Mouse (Mus musculus) midbrain, embryonic 13.5 days (tissue): ENCODE results near the gene Defb48. TPM values are rescaled to one million over a fixed set of nuclear protein-coding genes. Genes with fewer than 3 reads are reported as not detected.

Experiments
- ATAC-seq: fragments of 200-750 bp; cut with Nextera tagmentation; 2 replicates; pipeline ENCODE4 v1.8.0; 2017; ENCODE audit warnings: mild to moderate bottlenecking, moderate TSS enrichment, moderate library complexity
- H3K27ac ChIP-seq: fragments of 300-500 bp; sonication (generic); 2 replicates; pipeline ENCODE4 v1.5.1; 2015; ENCODE audit warnings: inconsistent platforms, mild to moderate bottlenecking, moderate library complexity
- H3K27me3 ChIP-seq: fragments of 300-500 bp; sonication (generic); 2 replicates; pipeline ENCODE4 v1.6.1; 2015; ENCODE audit warnings: mild to moderate bottlenecking, inconsistent platforms
- H3K36me3 ChIP-seq: fragments of 300-500 bp; sonication (generic); 2 replicates; pipeline ENCODE4 v1.6.1; 2015; ENCODE audit warnings: mild to moderate bottlenecking, inconsistent platforms
- H3K4me1 ChIP-seq: fragments of 300-500 bp; sonication (generic); replicated peaks from 2 replicates; pipeline ENCODE4 v1.6.1; 2015; ENCODE audit warnings: inconsistent platforms
- H3K4me2 ChIP-seq: fragments of 300-500 bp; sonication (generic); replicated peaks from 2 replicates; pipeline ENCODE4 v1.6.1; 2015; ENCODE audit warnings: moderate library complexity, mild to moderate bottlenecking, inconsistent platforms
- H3K4me3 ChIP-seq: fragments of 300-500 bp; sonication (generic); replicated peaks from 2 replicates; pipeline ENCODE4 v1.5.1; 2015; ENCODE audit warnings: mild to moderate bottlenecking, inconsistent platforms
- H3K9ac ChIP-seq: fragments of 300-500 bp; sonication (generic); replicated peaks from 2 replicates; pipeline ENCODE4 v1.6.1; 2015; ENCODE audit warnings: mild to moderate bottlenecking, inconsistent platforms
- H3K9me3 ChIP-seq: fragments of 300-500 bp; sonication (generic); 2 replicates; pipeline ENCODE4 v1.6.1; 2016; ENCODE audit warnings: mild to moderate bottlenecking, inconsistent platforms
- WGBS: fragments of 180-500 bp; shearing (Covaris S2); methylation state at CpG from one replicate; pipeline ENCODE4 v1.1.7; 2015; 5-methylcytosine and 5-hydroxymethylcytosine counted together
- polyA plus RNA-seq: library from polyadenylated mRNA; unstranded; fragments of >200 nt; fragmentation: Nextera tagmentation; extraction: Ambion mirVana; gene quantifications from 2 replicates; pipeline ENCODE4 v1.2.1, GENCODE M21; 2015

Defb48 gene
- not detected in 2 replicates for polyA plus RNA-seq

GRCm38 (mm10) chr14:62984410-62984809 lies at the start of gene Defb48:
TSS of gene Defb48 (minus strand) at chr14:62984510.
- no peak within 1 kb of the TSS for H3K9ac ChIP-seq
- H3K27ac ChIP-seq: no peak within 1 kb of the TSS
- H3K4me1 ChIP-seq: no peaks in the 10 kb centered on the region
- no peak within 1 kb of the TSS for H3K4me2 ChIP-seq
- H3K36me3 ChIP-seq: no peaks in the 10 kb centered on the region
- WGBS: 79% methylated on average over 1 of the region's 1 CpGs
- no peaks in the 10 kb centered on the region for H3K9me3 ChIP-seq
- H3K4me3 ChIP-seq: no peak within 1 kb of the TSS
- H3K27me3 ChIP-seq: no peaks in the 10 kb centered on the region
- ATAC-seq: no peak

- ATAC-seq: no peak
- no peak overlapping the region for H3K9ac ChIP-seq
- no peaks in the 10 kb centered on the region for H3K36me3 ChIP-seq
These were observed 36.3 kb upstream of the Defb48 start for GRCm38 (mm10) chr14:63020524-63021156.

GRCm38 (mm10) chr14:63014667-63015066 lies 30.4 kb upstream of the Defb48 start:
- WGBS: 86% methylated on average over 4 of the region's 4 CpGs
- H3K4me1 ChIP-seq: no peaks in the 10 kb centered on the region
- no peaks in the 10 kb centered on the region for H3K27me3 ChIP-seq
- no peak overlapping the region for H3K9ac ChIP-seq
- peaks cover 3% of the 10 kb centered on the region; the same call in 1 of the 2 replicates for H3K9me3 ChIP-seq
- H3K27ac ChIP-seq: no peak overlapping the region
- H3K4me3 ChIP-seq: no peak overlapping the region
- no peak overlapping the region for H3K4me2 ChIP-seq
- no peak for ATAC-seq
- no peaks in the 10 kb centered on the region for H3K36me3 ChIP-seq

More at GRCm38 (mm10) chr14:63020524-63021156, 36.3 kb upstream of the Defb48 start:
- Histone ChIP-seq H3K9me3 (no peaks in the 10 kb centered on the region), H3K27me3 (no peaks in the 10 kb centered on the region), H3K4me3 (no peak overlapping the region), H3K4me1 (no peaks in the 10 kb centered on the region), H3K27ac (no peak overlapping the region), H3K4me2 (no peak overlapping the region)
- WGBS: 57% methylated on average over 6 of the region's 6 CpGs

GRCm38 (mm10) chr14:63013082-63013481 lies 28.8 kb upstream of the Defb48 start:
- Histone ChIP-seq H3K27ac (no peak overlapping the region), H3K27me3 (no peaks in the 10 kb centered on the region), H3K9me3 (peaks cover 3% of the 10 kb centered on the region; the same call in 1 of the 2 replicates), H3K4me1 (no peaks in the 10 kb centered on the region), H3K9ac (no peak overlapping the region), H3K4me2 (no peak overlapping the region), H3K4me3 (no peak overlapping the region), H3K36me3 (no peaks in the 10 kb centered on the region)
- 85% methylated on average over 4 of the region's 4 CpGs for WGBS
- no peak for ATAC-seq

GRCm38 (mm10) chr14:63011471-63011870 lies 27.2 kb upstream of the Defb48 start, which contains the start of gene Defb43:
TSS of gene Defb43 (plus strand) at chr14:63011771.
- Histone ChIP-seq H3K4me2 (no peak within 1 kb of the TSS), H3K27me3 (no peaks in the 10 kb centered on the region), H3K36me3 (no peaks in the 10 kb centered on the region), H3K4me1 (no peaks in the 10 kb centered on the region), H3K27ac (no peak within 1 kb of the TSS), H3K9ac (no peak within 1 kb of the TSS), H3K4me3 (no peak within 1 kb of the TSS), H3K9me3 (peaks cover 3% of the 10 kb centered on the region; the same call in 1 of the 2 replicates)
- WGBS: 93% methylated on average over 5 of the region's 5 CpGs
- no peak for ATAC-seq

GRCm38 (mm10) chr14:63002588-63002987 lies 18.3 kb upstream of the Defb48 start:
- no peak overlapping the region for H3K4me3 ChIP-seq
- H3K4me2 ChIP-seq: no peak overlapping the region
- H3K36me3 ChIP-seq: no peaks in the 10 kb centered on the region
- WGBS: 87% methylated on average over 2 of the region's 2 CpGs
- ATAC-seq: no peak
- H3K27ac ChIP-seq: no peak overlapping the region
- H3K27me3 ChIP-seq: no peaks in the 10 kb centered on the region
- H3K4me1 ChIP-seq: no peaks in the 10 kb centered on the region
- H3K9me3 ChIP-seq: no peaks in the 10 kb centered on the region
- no peak overlapping the region for H3K9ac ChIP-seq

GRCm38 (mm10) chr14:62998977-62999376 lies 14.7 kb upstream of the Defb48 start:
- Histone ChIP-seq H3K4me2 (no peak overlapping the region), H3K27me3 (no peaks in the 10 kb centered on the region), H3K4me1 (no peaks in the 10 kb centered on the region), H3K9me3 (no peaks in the 10 kb centered on the region), H3K36me3 (no peaks in the 10 kb centered on the region), H3K27ac (no peak overlapping the region), H3K4me3 (no peak overlapping the region), H3K9ac (no peak overlapping the region)
- no peak for ATAC-seq
- 90% methylated on average over 4 of the region's 4 CpGs for WGBS

- Histone ChIP-seq H3K4me1 (no peaks in the 10 kb centered on the region), H3K4me3 (no peak within 1 kb of the TSS), H3K27ac (no peak within 1 kb of the TSS), H3K9ac (no peak within 1 kb of the TSS), H3K4me2 (no peak within 1 kb of the TSS), H3K27me3 (no peaks in the 10 kb centered on the region), H3K9me3 (no peaks in the 10 kb centered on the region), H3K36me3 (no peaks in the 10 kb centered on the region)
- 78% methylated on average over 8 of the region's 8 CpGs for WGBS
- no peak for ATAC-seq
These were observed 13.5 kb upstream of the Defb48 start, which contains the start of gene Defb47 for GRCm38 (mm10) chr14:62997777-62998176. TSS of gene Defb47 (plus strand) at chr14:62998077.

GRCm38 (mm10) chr14:62991849-62992510 lies 7.7 kb upstream of the Defb48 start:
- H3K36me3 ChIP-seq: no peaks in the 10 kb centered on the region
- no peaks in the 10 kb centered on the region for H3K27me3 ChIP-seq
- ATAC-seq: no peak
- no peaks in the 10 kb centered on the region for H3K4me1 ChIP-seq
- no peak overlapping the region for H3K4me2 ChIP-seq
- no peak overlapping the region for H3K27ac ChIP-seq
- H3K9ac ChIP-seq: no peak overlapping the region
- 48% methylated on average over 7 of the region's 7 CpGs for WGBS
- H3K4me3 ChIP-seq: no peak overlapping the region
- no peaks in the 10 kb centered on the region for H3K9me3 ChIP-seq

GRCm38 (mm10) chr14:62991271-62991670 lies 7.0 kb upstream of the Defb48 start:
- H3K9me3 ChIP-seq: no peaks in the 10 kb centered on the region
- H3K27me3 ChIP-seq: no peaks in the 10 kb centered on the region
- H3K9ac ChIP-seq: no peak overlapping the region
- H3K4me1 ChIP-seq: no peaks in the 10 kb centered on the region
- no peak overlapping the region for H3K27ac ChIP-seq
- 74% methylated on average over 3 of the region's 3 CpGs for WGBS
- no peaks in the 10 kb centered on the region for H3K36me3 ChIP-seq
- no peak for ATAC-seq
- H3K4me2 ChIP-seq: no peak overlapping the region
- no peak overlapping the region for H3K4me3 ChIP-seq

- H3K9me3 ChIP-seq: no peaks in the 10 kb centered on the region
- no peak overlapping the region for H3K4me3 ChIP-seq
- H3K36me3 ChIP-seq: no peaks in the 10 kb centered on the region
- WGBS: 73% methylated on average over 1 of the region's 1 CpGs
- H3K27ac ChIP-seq: no peak overlapping the region
- H3K9ac ChIP-seq: no peak overlapping the region
- H3K4me2 ChIP-seq: no peak overlapping the region
- H3K27me3 ChIP-seq: no peaks in the 10 kb centered on the region
- no peaks in the 10 kb centered on the region for H3K4me1 ChIP-seq
- no peak for ATAC-seq
These were observed 4.5 kb downstream of the Defb48 start for GRCm38 (mm10) chr14:62979815-62980214.

GRCm38 (mm10) chr14:62975046-62975445 lies 9.3 kb downstream of the Defb48 start:
- WGBS: 22% methylated on average over 5 of the region's 5 CpGs
- H3K27ac ChIP-seq: no peak overlapping the region

More at GRCm38 (mm10) chr14:62975046-62975445, 9.3 kb downstream of the Defb48 start:
- H3K4me1 ChIP-seq: no peaks in the 10 kb centered on the region
- no peak overlapping the region for H3K4me2 ChIP-seq
- no peaks in the 10 kb centered on the region for H3K9me3 ChIP-seq
- no peak overlapping the region for H3K4me3 ChIP-seq
- no peaks in the 10 kb centered on the region for H3K36me3 ChIP-seq
- ATAC-seq: no peak
- no peaks in the 10 kb centered on the region for H3K27me3 ChIP-seq
- no peak overlapping the region for H3K9ac ChIP-seq
